Mouse (Mus musculus) thymus, postnatal 36 days (tissue): Measurements from ENCODE around the gene Hunk.
A peak's percentile ranks its signal among the peaks of the same experiment; 100 is the strongest.

Experiments
- DNase-seq, 2 experiments: peaks; one replicate each; pipeline ENCODE4 v3.0.0; 2022; ENCODE audit warnings: mixed read lengths in 2 of 2

Gene Hunk

GRCm38 (mm10) chr16:90385688-90386513 is at the start of gene Hunk:
Hunk (plus strand) TSS chr16:90386013.
- DNase-seq: peak; percentile 24 to 37

GRCm38 (mm10) chr16:90339026-90339425 is 46.8 kb upstream of the Hunk start:
- no peak for DNase-seq

GRCm38 (mm10) chr16:90341086-90341485 is 44.7 kb upstream of the Hunk start:
- DNase-seq: no peak

GRCm38 (mm10) chr16:90349700-90350548 is 35.9 kb upstream of the Hunk start:
- DNase-seq: peak; percentile 48 to 49

- no peak for DNase-seq
Observed at GRCm38 (mm10) chr16:90351726-90352125, 34.1 kb upstream of the Hunk start.

GRCm38 (mm10) chr16:90352691-90353090 is 33.1 kb upstream of the Hunk start:
- no peak for DNase-seq

- DNase-seq: no peak
Observed at GRCm38 (mm10) chr16:90353156-90353555, 32.7 kb upstream of the Hunk start.

GRCm38 (mm10) chr16:90359329-90359728 is 26.5 kb upstream of the Hunk start:
- DNase-seq: no peak

GRCm38 (mm10) chr16:90359750-90360149 is 26.1 kb upstream of the Hunk start:
- no peak for DNase-seq

GRCm38 (mm10) chr16:90360327-90360726 is 25.5 kb upstream of the Hunk start:
- DNase-seq: no peak

- no peak for DNase-seq
Observed at GRCm38 (mm10) chr16:90362926-90363325, 22.9 kb upstream of the Hunk start.

GRCm38 (mm10) chr16:90379897-90380296 is 5.9 kb upstream of the Hunk start:
- DNase-seq: peak; percentile 43 to 56

GRCm38 (mm10) chr16:90381633-90382032 is 4.2 kb upstream of the Hunk start:
- no peak for DNase-seq

GRCm38 (mm10) chr16:90382701-90383280 is 3.0 kb upstream of the Hunk start:
- DNase-seq: no peak

- DNase-seq: no peak
Observed at GRCm38 (mm10) chr16:90384058-90384457, 1.8 kb upstream of the Hunk start.

GRCm38 (mm10) chr16:90384846-90385245 is 967 bp upstream of the Hunk start:
- DNase-seq: no peak

GRCm38 (mm10) chr16:90385326-90385687 is 506 bp upstream of the Hunk start:
- no peak for DNase-seq

GRCm38 (mm10) chr16:90386514-90387160 is 824 bp downstream of the Hunk start:
- DNase-seq: peak; percentile 12 to 23

GRCm38 (mm10) chr16:90387161-90387671 is 1.4 kb downstream of the Hunk start:
- DNase-seq: no peak

- DNase-seq: no peak
Observed at GRCm38 (mm10) chr16:90387961-90388360, 2.1 kb downstream of the Hunk start.

GRCm38 (mm10) chr16:90389103-90389750 is 3.4 kb downstream of the Hunk start:
- DNase-seq: no peak

- no peak for DNase-seq
Observed at GRCm38 (mm10) chr16:90390731-90391130, 4.9 kb downstream of the Hunk start.
